Mouse (Mus musculus) forebrain, embryonic 12.5 days (tissue): ENCODE measurements around the gene Slc35b2. TPM values are rescaled to one million over a fixed set of nuclear protein-coding genes. Genes with fewer than 3 reads are reported as not detected.

Experiments used
- ATAC-seq: fragments of 200-750 bp; cut with Nextera tagmentation; 2 replicates; pipeline ENCODE4 v1.8.0; 2017; ENCODE audit warnings: moderate TSS enrichment; ENCODE audit not compliant: low FRiP score
- H3K27ac ChIP-seq: fragments of 300-500 bp; sonication (generic); 2 replicates; pipeline ENCODE4 v1.5.1; 2016; ENCODE audit warnings: mild to moderate bottlenecking
- H3K27me3 ChIP-seq: fragments of 300-500 bp; sonication (generic); 2 replicates; pipeline ENCODE4 v1.6.1; 2016; ENCODE audit warnings: mild to moderate bottlenecking
- H3K36me3 ChIP-seq: fragments of 300-500 bp; sonication (generic); replicated peaks from 2 replicates; pipeline ENCODE4 v1.6.1; 2016; ENCODE audit warnings: mild to moderate bottlenecking
- H3K4me1 ChIP-seq: fragments of 300-500 bp; sonication (generic); 2 replicates; pipeline ENCODE4 v1.6.1; 2016
- H3K4me2 ChIP-seq: fragments of 300-500 bp; sonication (generic); 2 replicates; pipeline ENCODE4 v1.6.1; 2016; ENCODE audit warnings: mild to moderate bottlenecking, moderate library complexity
- H3K4me3 ChIP-seq: fragments of 300-500 bp; sonication (generic); replicated peaks from 2 replicates; pipeline ENCODE4 v1.5.1; 2016; ENCODE audit warnings: mild to moderate bottlenecking
- H3K9ac ChIP-seq: fragments of 300-500 bp; sonication (generic); 2 replicates; pipeline ENCODE4 v1.6.1; 2016; ENCODE audit warnings: mild to moderate bottlenecking
- H3K9me3 ChIP-seq: fragments of 300-500 bp; sonication (generic); 2 replicates; pipeline ENCODE4 v1.6.1; 2016
- WGBS: fragments of 180-500 bp; shearing (Covaris S2); methylation state at CpG from one replicate; pipeline ENCODE4 v1.1.7; 2016; 5-methylcytosine and 5-hydroxymethylcytosine counted together
- polyA plus RNA-seq: library from polyadenylated mRNA; unstranded; fragments of >200 nt; fragmentation: Nextera tagmentation; extraction: Ambion mirVana; gene quantifications from 2 replicates; pipeline ENCODE4 v1.2.1, GENCODE M21; 2016

The Slc35b2 gene
- polyA plus RNA-seq, 1 experiment from 2014 or later = 91.7 TPM

DNA sequence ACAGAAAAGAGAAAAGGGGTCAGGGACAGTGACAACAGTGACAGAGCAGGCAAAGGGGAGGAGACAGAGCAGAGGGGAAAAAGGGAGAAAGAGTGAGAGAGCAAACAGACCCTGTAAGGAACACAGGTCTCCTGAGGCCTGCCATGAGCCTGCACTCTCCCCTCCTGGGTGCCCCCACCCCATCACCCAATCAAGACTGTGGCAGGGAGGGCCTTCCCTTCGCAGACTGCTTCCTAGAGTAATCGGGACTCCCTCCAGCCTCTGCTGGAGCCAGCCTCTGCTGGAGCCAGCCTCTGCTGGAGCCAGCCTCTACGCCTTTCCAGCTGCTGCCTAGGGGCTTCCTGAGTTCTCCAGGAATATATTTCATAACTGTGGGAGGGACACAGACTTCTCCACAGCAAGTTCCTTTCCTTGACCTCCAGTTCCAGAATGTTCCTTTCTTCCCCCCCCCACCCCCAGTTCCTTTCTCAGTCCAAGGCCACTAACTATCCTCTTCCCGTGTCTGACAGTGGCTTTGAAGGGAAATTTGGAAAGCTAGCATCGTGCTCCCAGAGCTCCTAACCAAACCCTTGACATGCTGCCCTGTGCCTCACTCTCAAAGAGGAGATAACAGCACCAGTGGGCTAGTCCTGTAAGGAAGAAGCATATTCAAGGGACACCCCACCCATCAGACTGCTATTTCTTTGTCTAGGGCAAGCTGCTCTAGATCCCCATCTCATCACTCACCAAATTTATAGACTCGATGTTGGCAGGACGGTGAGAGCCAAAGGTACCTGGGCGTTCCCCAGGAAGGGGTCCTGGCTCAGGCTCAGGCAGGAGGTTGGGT, 29.1 kb downstream of the Slc35b2 start:
- Histone ChIP-seq H3K27me3 (peaks cover 44% of the 10 kb centered on the region), H3K4me3 (no peak overlapping the region)

GRCm38 (mm10) chr17:45593479-45593878, 29.8 kb downstream of the Slc35b2 start:
- no peak overlapping the region; the same call in 1 of the 2 replicates for H3K4me3 ChIP-seq
- 15% methylated on average over 8 of the region's 8 CpGs for WGBS
- H3K27me3 ChIP-seq = peaks cover 47% of the 10 kb centered on the region
- no peak overlapping the region for H3K27ac ChIP-seq
- H3K36me3 ChIP-seq = peaks cover 11% of the 10 kb centered on the region; the same call in 1 of the 2 replicates
- ATAC-seq = no peak
- peak overlapping the region; percentile 21; the same call in 1 of the 2 replicates for H3K9ac ChIP-seq
- peaks cover 50% of the 10 kb centered on the region for H3K4me1 ChIP-seq
- H3K4me2 ChIP-seq = peak overlapping the region; percentile 19; the same call in 1 of the 2 replicates
- no peaks in the 10 kb centered on the region for H3K9me3 ChIP-seq

More for the DNA sequence above, 29.1 kb downstream of the Slc35b2 start:
- Histone ChIP-seq H3K4me1 (peaks cover 50% of the 10 kb centered on the region), H3K4me2 (peak overlapping the region; percentile 1), H3K9ac (peak overlapping the region; percentile 29; the same call in 1 of the 2 replicates), H3K27ac (0 out of 2 replicates have a peak overlapping the region, but pooled peaks have one; percentile 19), H3K9me3 (no peaks in the 10 kb centered on the region), H3K36me3 (peaks cover 11% of the 10 kb centered on the region; the same call in 1 of the 2 replicates)
- ATAC-seq = no peak
- WGBS = 61% methylated on average over 8 of the region's 8 CpGs

DNA sequence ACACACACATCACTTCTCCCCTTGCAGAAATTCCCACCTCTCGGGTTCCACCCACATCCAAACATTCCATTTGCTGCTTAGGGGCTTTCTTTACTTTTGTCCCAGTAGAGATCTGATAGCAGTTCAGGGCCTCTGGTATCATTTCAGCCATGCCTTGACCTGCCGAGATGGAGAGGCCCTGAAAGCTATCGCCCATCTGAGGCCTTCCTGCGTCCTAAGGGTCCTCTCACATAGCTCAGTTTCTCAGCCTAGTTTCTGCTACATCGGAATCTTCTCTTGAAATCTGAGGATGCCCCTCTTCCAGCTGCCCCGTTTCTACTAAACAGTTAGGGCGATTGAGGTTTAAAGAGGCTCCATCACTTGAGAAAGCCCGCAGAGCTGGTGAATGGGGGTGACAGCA, 30.5 kb downstream of the Slc35b2 start:
- Histone ChIP-seq H3K36me3 (peaks cover 5% of the 10 kb centered on the region; the same call in 1 of the 2 replicates), H3K9me3 (no peaks in the 10 kb centered on the region), H3K9ac (peak overlapping the region; percentile 21; the same call in 1 of the 2 replicates), H3K27me3 (peaks cover 48% of the 10 kb centered on the region), H3K27ac (no peak overlapping the region), H3K4me1 (peaks cover 51% of the 10 kb centered on the region), H3K4me2 (peak overlapping the region; percentile 97), H3K4me3 (peak overlapping the region; percentile 52)
- no peak for ATAC-seq
- WGBS = 51% methylated on average over 8 of the region's 8 CpGs

- Histone ChIP-seq H3K4me1 (peaks cover 58% of the 10 kb centered on the region), H3K27me3 (peaks cover 57% of the 10 kb centered on the region), H3K36me3 (no peaks in the 10 kb centered on the region), H3K9ac (peak overlapping the region; percentile 71), H3K27ac (peak overlapping the region; percentile 1; the same call in 1 of the 2 replicates), H3K4me2 (peak overlapping the region; percentile 97), H3K4me3 (peak overlapping the region; percentile 52), H3K9me3 (no peaks in the 10 kb centered on the region)
- WGBS = 2% methylated on average over 44 of the region's 58 CpGs
- peak; percentile 83 for ATAC-seq
These were observed 31.4 kb downstream of the Slc35b2 start for GRCm38 (mm10) chr17:45594881-45595735.

DNA sequence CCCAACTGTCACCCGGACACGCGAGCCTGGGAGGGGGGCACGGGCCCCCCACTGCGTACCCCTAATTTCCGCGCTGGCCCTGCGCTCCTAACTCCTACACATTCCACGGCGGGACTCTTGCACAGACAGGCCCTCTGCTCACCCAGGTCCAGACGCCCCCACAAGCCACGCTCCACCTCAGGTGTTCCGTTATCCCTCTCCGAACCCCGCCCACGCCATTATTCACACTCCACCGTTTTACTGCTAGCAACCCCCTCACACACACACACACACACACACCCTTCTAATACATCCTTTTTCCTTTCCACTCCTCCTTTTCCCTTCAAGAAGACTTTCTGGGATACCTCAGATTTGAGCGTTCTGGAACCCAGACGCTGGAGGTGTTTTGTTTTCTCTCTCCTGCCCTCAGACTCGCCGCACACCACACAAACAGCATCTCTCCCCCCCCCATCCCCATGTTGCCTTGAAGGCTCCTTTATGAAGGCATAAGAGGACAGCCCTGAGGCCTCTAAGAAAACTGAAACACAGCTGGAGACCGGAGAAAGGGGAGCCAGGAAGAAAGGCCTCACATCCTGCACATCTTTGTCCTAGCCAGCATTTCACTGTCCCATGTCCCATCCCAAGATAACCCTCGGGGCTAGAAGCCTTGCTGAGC, 32.2 kb downstream of the Slc35b2 start:
- H3K27me3 ChIP-seq = peaks cover 65% of the 10 kb centered on the region
- peak overlapping the region; percentile 1; the same call in 1 of the 2 replicates for H3K27ac ChIP-seq
- WGBS = 2% methylated on average over 23 of the region's 23 CpGs
- peak overlapping the region; percentile 52 for H3K4me3 ChIP-seq
- H3K9ac ChIP-seq = peak overlapping the region; percentile 71
- peak; percentile 17; the same call in 1 of the 2 replicates for ATAC-seq
- H3K36me3 ChIP-seq = no peaks in the 10 kb centered on the region
- H3K4me1 ChIP-seq = peaks cover 58% of the 10 kb centered on the region
- peak overlapping the region; percentile 97 for H3K4me2 ChIP-seq
- no peaks in the 10 kb centered on the region for H3K9me3 ChIP-seq

- H3K27ac ChIP-seq = peak overlapping the region; percentile 33; the same call in 1 of the 2 replicates
- WGBS = 24% methylated on average over 11 of the region's 11 CpGs
- no peaks in the 10 kb centered on the region for H3K36me3 ChIP-seq
- no peak overlapping the region for H3K4me2 ChIP-seq
- H3K27me3 ChIP-seq = peaks cover 74% of the 10 kb centered on the region
- H3K9ac ChIP-seq = no peak overlapping the region
- ATAC-seq = peak; percentile 37; the same call in 1 of the 2 replicates
- peaks cover 64% of the 10 kb centered on the region for H3K4me1 ChIP-seq
- H3K4me3 ChIP-seq = no peak overlapping the region
- H3K9me3 ChIP-seq = no peaks in the 10 kb centered on the region
These were observed 33.1 kb downstream of the Slc35b2 start for GRCm38 (mm10) chr17:45596631-45597396.

DNA sequence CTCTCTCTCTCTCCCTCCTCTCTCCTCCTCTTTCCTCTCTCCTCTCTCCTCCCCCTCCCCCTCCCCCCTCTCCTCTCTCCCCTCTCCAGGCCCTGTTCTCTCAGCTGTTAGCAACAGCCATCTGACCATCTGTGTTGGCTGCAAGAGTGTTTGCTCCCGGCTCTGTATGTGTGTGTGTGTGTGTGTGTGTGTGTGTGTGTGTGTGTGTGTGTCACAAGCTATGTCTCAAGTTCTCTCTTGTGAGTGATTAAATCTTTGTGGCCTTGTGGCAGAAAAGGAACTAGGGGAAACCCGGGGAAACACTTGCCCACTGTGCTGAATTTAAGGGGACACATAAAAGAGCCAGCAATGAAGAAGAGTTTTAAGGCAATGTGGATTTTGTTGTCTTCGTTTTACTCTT, 34.1 kb downstream of the Slc35b2 start:
- Histone ChIP-seq H3K9me3 (no peaks in the 10 kb centered on the region), H3K4me2 (no peak overlapping the region), H3K4me3 (no peak overlapping the region), H3K27me3 (peaks cover 79% of the 10 kb centered on the region), H3K4me1 (peaks cover 59% of the 10 kb centered on the region), H3K27ac (no peak overlapping the region), H3K9ac (no peak overlapping the region), H3K36me3 (no peaks in the 10 kb centered on the region)
- WGBS = 50% methylated on average over 3 of the region's 3 CpGs
- no peak for ATAC-seq

GRCm38 (mm10) chr17:45598376-45598775, 34.7 kb downstream of the Slc35b2 start:
- H3K27me3 ChIP-seq = peaks cover 74% of the 10 kb centered on the region
- WGBS = 87% methylated on average over 2 of the region's 2 CpGs
- no peak overlapping the region for H3K27ac ChIP-seq
- no peaks in the 10 kb centered on the region for H3K9me3 ChIP-seq
- H3K4me3 ChIP-seq = no peak overlapping the region
- peaks cover 55% of the 10 kb centered on the region for H3K4me1 ChIP-seq
- no peak overlapping the region for H3K4me2 ChIP-seq
- ATAC-seq = no peak
- no peak overlapping the region for H3K9ac ChIP-seq
- no peaks in the 10 kb centered on the region for H3K36me3 ChIP-seq

- Histone ChIP-seq H3K9ac (peak overlapping the region; percentile 51; the same call in 1 of the 2 replicates), H3K9me3 (no peaks in the 10 kb centered on the region), H3K4me2 (peak overlapping the region; percentile 73), H3K4me1 (peaks cover 50% of the 10 kb centered on the region), H3K4me3 (peak overlapping the region; percentile 37; the same call in 1 of the 2 replicates), H3K27me3 (peaks cover 72% of the 10 kb centered on the region), H3K36me3 (no peaks in the 10 kb centered on the region), H3K27ac (no peak overlapping the region)
- ATAC-seq = no peak
- WGBS = 53% methylated on average over 3 of the region's 3 CpGs
These were observed 35.2 kb downstream of the Slc35b2 start for GRCm38 (mm10) chr17:45598891-45599290.

- Histone ChIP-seq H3K9ac (peak within 1 kb of the TSS; percentile 51), H3K36me3 (no peaks in the 10 kb centered on the region), H3K9me3 (no peaks in the 10 kb centered on the region), H3K27ac (no peak within 1 kb of the TSS), H3K27me3 (peaks cover 67% of the 10 kb centered on the region), H3K4me2 (peak within 1 kb of the TSS; percentile 73), H3K4me1 (peaks cover 43% of the 10 kb centered on the region), H3K4me3 (peak within 1 kb of the TSS; percentile 37)
- peak; percentile 30 for ATAC-seq
- 13% methylated on average over 32 of the region's 32 CpGs for WGBS
These were observed 36.0 kb downstream of the Slc35b2 start, which contains the start of gene Slc29a1 for GRCm38 (mm10) chr17:45599446-45600242. Slc29a1 (minus strand) TSS chr17:45599606.
